Mouse (Mus musculus) heart, postnatal 25 days (tissue): ENCODE results near the gene Sp2. TPM values are rescaled to one million over a fixed set of nuclear protein-coding genes. Genes with fewer than 3 reads are reported as not detected.
A peak's percentile ranks its signal among the peaks of the same experiment; 100 is the strongest.

Experiments
- DNase-seq: peaks from one replicate; pipeline ENCODE4 v3.0.0; 2022; ENCODE audit warnings: low spot score
- intact Hi-C: fragments of 180-260 bp; cut with DNase I; formaldehyde crosslinking; loops from one replicate; pipeline ENCODE4 v1.15.1; 2025
- total RNA-seq, 2 experiments: library from RNA; stranded (reverse); gene quantifications; 2 replicates each; pipeline ENCODE4 v1.2.3; 2021

Sp2 gene
- 10 to 100 TPM in 1 of 2 experiments, 1 to 10 TPM in 1; 9.8 to 11.6 TPM for total RNA-seq

DNA sequence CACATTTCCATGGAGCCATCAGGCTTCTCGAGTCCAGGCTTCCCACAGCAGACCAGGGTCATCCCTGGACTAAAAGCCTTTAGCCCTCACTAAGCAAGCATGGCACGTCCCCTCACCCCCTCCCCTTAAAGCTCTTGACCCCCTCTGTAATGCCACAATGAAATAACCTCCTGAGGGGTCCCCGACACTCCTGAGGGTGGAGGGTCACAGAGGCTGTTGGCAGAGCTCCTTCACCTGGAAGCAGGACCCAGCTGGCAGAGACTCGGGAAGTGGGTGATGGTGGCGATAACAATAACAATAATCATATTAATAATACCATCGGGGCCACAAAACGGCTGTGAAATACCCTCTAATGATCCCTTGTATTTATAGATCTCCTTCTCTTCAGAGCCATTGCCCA, at the start of gene Sp2:
Sp2 (minus strand) TSS at position 101 of the 400 bp plus-strand sequence.
- intact Hi-C loops: loop anchor here (1.0 to 5.0 kb wide), 2 partner anchors 40 to 199 kb away; no protein-coding TSS in a partner anchor
- no peak for DNase-seq

GRCm38 (mm10) chr11:97032499-97032898, 49.7 kb upstream of the Sp2 start:
- DNase-seq: no peak
- intact Hi-C loops: no loop called here

- DNase-seq: no peak
- intact Hi-C loops: no loop called here
These were observed 49.2 kb upstream of the Sp2 start for GRCm38 (mm10) chr11:97031977-97032376.

- no peak for DNase-seq
- intact Hi-C loops: no loop called here
These were observed 47.7 kb upstream of the Sp2 start for GRCm38 (mm10) chr11:97030426-97030825.

- intact Hi-C loops: loop anchor here (2.0 kb wide), 1 partner anchor 111 kb away; no protein-coding TSS in a partner anchor
These were observed 47.1 kb upstream of the Sp2 start, which contains the start of gene Scrn2 for GRCm38 (mm10) chr11:97029686-97030417. TSS of gene Scrn2 (plus strand) at chr11:97029938.

GRCm38 (mm10) chr11:97025721-97026344, 43.1 kb upstream of the Sp2 start:
- peak; percentile 64 for DNase-seq
- intact Hi-C loops: no loop called here

More at GRCm38 (mm10) chr11:97029686-97030417, 47.1 kb upstream of the Sp2 start, which contains the start of gene Scrn2:
- DNase-seq: peak; percentile 67

GRCm38 (mm10) chr11:97024977-97025376, 42.2 kb upstream of the Sp2 start:
- DNase-seq: no peak
- intact Hi-C loops: loop anchor here (5.0 kb wide), 1 partner anchor 158 kb away; no protein-coding TSS in a partner anchor

DNA sequence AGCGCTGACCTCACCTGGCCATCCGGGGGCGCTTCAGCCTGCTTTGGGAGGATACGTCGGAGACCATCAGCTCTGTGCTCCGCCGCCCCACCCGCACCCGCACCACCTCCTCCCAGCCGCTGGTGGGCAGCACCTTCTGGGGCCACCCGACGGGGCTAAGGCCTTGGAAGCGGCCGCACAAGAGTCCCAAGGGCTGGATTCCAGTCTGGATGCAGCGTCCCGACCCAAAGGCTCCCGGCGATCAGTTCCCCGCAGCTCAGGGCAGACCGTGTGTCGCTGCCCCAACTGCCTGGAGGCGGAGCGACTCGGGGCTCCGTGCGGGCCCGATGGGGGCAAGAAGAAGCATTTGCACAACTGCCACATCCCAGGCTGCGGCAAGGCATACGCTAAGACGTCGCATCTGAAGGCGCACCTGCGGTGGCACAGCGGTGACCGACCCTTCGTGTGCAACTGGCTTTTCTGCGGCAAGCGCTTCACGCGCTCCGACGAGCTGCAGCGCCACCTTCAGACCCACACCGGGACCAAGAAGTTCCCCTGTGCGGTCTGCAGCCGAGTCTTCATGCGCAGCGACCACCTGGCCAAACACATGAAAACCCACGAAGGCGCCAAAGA, 39.2 kb upstream of the Sp2 start:
- peak; percentile 45 for DNase-seq
- intact Hi-C loops: loop anchor here (2.0 to 5.0 kb wide), 2 partner anchors 105 to 155 kb away; partner anchors contain the start of gene Cdk5rap3

- no peak for DNase-seq
- intact Hi-C loops: loop anchor here (5.0 kb wide), 1 partner anchor 154 kb away; no protein-coding TSS in a partner anchor
These were observed 38.5 kb upstream of the Sp2 start for GRCm38 (mm10) chr11:97021121-97021765.

GRCm38 (mm10) chr11:97019345-97019708, 36.6 kb upstream of the Sp2 start:
- intact Hi-C loops: no loop called here

GRCm38 (mm10) chr11:97018583-97019344, 36.0 kb upstream of the Sp2 start:
- intact Hi-C loops: no loop called here

More at GRCm38 (mm10) chr11:97019345-97019708, 36.6 kb upstream of the Sp2 start:
- DNase-seq: no peak

GRCm38 (mm10) chr11:97017696-97018582, 35.2 kb upstream of the Sp2 start:
- intact Hi-C loops: no loop called here
- DNase-seq: no peak

More at GRCm38 (mm10) chr11:97018583-97019344, 36.0 kb upstream of the Sp2 start:
- no peak for DNase-seq

DNA sequence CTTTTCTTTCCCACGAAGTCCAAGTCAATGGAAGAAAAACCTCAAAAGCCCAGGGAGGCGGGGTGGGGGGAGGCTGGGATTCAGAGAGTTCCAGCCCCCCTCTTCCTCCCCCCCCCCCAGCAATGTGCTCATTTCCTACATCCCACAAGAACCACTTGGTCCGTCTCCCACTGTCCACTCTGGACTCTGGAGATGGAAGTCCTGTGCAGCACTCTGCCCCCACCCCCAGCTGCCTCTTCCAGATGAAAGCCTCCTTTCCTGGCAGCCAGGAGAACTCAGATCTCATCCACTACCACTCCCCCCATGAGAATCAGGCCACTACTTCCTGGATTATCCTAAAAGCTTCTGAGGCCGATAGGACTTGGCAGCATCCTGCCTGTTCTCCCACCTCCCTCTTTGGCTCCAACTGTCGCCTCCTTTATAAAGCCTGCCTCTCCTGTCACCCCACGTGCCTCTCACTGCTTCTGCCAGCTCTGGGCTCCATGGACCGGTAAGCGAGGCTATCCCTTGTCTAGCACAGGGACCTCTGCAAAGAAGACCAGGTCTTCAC, 30.4 kb upstream of the Sp2 start, which contains the start of gene Sp6:
Sp6 (plus strand) TSS at position 274 of the 550 bp plus-strand sequence.
- DNase-seq: no peak
- intact Hi-C loops: no loop called here

DNA sequence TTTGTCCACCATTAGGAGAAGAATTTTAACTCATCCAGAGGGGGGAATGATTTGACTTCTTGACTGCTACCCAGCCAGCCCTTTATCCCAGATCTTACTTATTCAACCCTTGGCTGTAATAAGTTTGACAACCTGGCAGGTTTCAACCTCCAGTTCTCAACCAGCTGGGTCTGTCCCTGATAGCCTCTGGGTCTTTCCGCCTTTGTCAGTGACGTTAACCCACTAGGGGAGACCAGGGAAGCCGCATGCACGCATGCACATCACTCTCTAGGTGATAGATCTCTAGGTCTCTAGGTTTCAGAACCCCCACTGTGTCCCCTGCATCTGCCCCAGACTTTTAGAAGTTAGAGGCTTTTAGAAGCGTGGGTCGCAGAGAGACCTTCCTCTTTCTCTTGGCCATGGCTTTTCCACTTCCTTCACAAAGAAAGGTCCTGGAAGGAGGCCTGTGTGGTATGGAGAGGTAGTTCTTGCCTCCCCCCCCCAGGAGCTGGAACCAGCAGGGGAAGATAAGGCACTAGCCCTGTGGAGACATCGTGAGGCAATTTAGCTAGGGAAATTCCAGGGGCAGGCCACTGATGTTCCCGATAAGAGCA, 26.5 kb upstream of the Sp2 start:
- DNase-seq: no peak
- intact Hi-C loops: no loop called here

DNA sequence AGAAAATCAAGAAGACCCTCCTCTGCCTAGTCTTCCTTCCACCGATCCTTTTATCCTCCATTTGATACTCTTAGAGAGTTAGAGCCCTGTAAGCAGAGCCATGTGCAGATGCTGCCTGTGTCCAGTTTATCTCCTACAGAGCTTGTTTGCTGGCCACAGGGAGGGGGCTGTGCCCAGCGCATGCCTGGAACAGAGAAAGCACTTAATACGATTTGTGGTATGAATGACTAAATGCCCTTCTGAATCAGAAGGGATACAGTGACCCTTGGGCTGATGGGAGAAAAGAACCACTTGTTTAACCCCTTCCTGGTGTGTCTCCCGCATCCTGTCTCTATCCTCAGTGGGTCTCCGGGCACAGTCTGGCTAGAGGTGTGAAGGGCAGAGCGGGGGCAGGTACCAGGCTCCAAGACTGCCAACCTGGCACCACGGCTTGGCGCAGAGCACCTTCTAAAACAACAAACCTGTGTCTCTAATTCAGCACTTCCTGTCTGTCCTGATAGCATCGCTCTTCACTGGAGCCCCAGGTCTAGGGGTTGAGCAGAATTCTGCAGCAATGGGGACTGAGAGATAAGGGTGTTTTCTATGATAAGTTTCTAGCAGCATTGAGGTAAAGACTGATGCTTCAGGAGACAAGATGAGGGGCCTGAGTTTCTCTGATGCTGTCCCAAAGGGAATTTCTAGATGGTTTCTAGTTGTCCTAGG, 24.5 kb upstream of the Sp2 start:
- intact Hi-C loops: no loop called here
- no peak for DNase-seq

DNA sequence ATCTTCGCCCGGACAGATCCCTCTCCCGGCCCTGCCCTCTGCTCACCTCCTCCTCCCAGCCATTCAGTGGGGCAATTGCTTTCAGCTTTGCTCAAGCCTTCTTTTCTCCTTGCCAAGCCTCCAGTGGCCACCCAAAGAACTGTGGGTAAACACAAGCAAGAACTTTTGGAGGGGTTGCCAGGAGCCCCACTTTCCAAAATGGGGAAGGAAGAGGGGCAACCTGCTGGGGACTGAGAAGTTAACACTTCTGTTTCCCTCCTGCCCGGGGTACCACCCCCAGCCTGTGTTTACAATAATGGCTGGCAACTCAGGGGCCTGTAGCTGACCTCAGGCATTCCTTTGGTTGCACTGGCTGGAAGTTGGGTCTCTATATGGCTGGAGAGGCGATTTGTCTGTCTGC, 20.4 kb upstream of the Sp2 start:
- no peak for DNase-seq
- intact Hi-C loops: no loop called here

DNA sequence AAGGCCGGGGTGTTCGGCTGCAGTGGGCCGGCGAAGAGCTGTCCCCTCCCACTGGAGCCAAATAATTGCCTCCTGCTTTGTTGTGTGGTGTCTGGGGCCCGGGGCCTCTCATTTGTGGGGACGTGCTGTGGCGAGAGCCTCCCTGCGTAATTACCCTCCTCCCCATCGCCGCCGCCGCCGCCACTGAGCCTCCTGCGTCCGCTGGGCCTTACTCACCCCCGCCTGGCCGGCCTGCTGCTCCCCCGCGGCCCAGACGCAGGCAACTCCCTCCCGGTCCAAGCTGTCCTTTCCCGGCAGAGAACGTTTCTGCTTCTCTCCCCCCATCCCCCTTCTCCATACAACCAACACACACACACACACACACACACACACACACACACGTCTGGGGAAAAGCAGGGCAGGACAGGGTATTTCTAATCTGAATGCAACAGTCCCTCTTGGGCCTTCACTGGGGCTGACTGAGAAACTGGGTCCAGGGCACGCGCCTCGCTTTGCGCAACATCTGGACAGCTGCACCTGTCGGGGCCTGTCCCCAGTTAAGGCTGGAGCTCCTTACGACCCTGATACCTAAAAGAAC, 14.7 kb upstream of the Sp2 start:
- DNase-seq: no peak
- intact Hi-C loops: no loop called here
